Mouse (Mus musculus): ENCODE data around the gene Dstyk.
A peak's percentile ranks its signal among the peaks of the same experiment; 100 is the strongest.
"Not testable (repeated sequence)": the region's sequence is repeated elsewhere in the genome, so short reads cannot be mapped to it uniquely, and the experiment has no call there.

Dstyk gene

GRCm38 (mm10) chr1:132436960-132437359 is 19.6 kb downstream of the Dstyk start:
- DNase-seq (ENCODE audit: low read depth, low spot score), result no peak

GRCm38 (mm10) chr1:132437389-132437788 is 20.0 kb downstream of the Dstyk start:
- no peak for DNase-seq (ENCODE audit: low read depth, low spot score)

- DNase-seq (ENCODE audit: low read depth, low spot score), result no peak
Observed at GRCm38 (mm10) chr1:132440896-132441435, 23.6 kb downstream of the Dstyk start.

- no peak for DNase-seq (ENCODE audit: low read depth, low spot score)
Observed at GRCm38 (mm10) chr1:132449742-132450141, 32.4 kb downstream of the Dstyk start.

GRCm38 (mm10) chr1:132464651-132465050 is 47.3 kb downstream of the Dstyk start:
- no peak for DNase-seq (ENCODE audit: low read depth, low spot score)

GRCm38 (mm10) chr1:132468926-132469325 is 51.6 kb downstream of the Dstyk start:
- no peak for DNase-seq (ENCODE audit: low read depth, low spot score)

GRCm38 (mm10) chr1:132469519-132469918 is 52.2 kb downstream of the Dstyk start:
- no peak for DNase-seq (ENCODE audit: low read depth, low spot score)

GRCm38 (mm10) chr1:132470031-132470430 is 52.7 kb downstream of the Dstyk start:
- DNase-seq (ENCODE audit: low read depth, low spot score), result not testable (repeated sequence)

GRCm38 (mm10) chr1:132471032-132471431 is 53.7 kb downstream of the Dstyk start:
- DNase-seq (ENCODE audit: low read depth, low spot score), result no peak

GRCm38 (mm10) chr1:132471499-132471898 is 54.1 kb downstream of the Dstyk start:
- no peak for DNase-seq (ENCODE audit: low read depth, low spot score)

- no peak for DNase-seq (ENCODE audit: low read depth, low spot score)
Observed at GRCm38 (mm10) chr1:132472537-132472936, 55.2 kb downstream of the Dstyk start.

- no peak for DNase-seq (ENCODE audit: low read depth, low spot score)
Observed at GRCm38 (mm10) chr1:132474496-132474895, 57.1 kb downstream of the Dstyk start.

- no peak for DNase-seq (ENCODE audit: low read depth, low spot score)
Observed at GRCm38 (mm10) chr1:132476575-132476927, 59.2 kb downstream of the Dstyk start.

- DNase-seq (ENCODE audit: low read depth, low spot score), result peak; percentile 78
Observed at GRCm38 (mm10) chr1:132476928-132477691, 59.8 kb downstream of the Dstyk start, which contains the start of gene Rbbp5. Rbbp5 (plus strand) TSS chr1:132477365.

GRCm38 (mm10) chr1:132479438-132479837 is 62.1 kb downstream of the Dstyk start:
- no peak for DNase-seq (ENCODE audit: low read depth, low spot score)

GRCm38 (mm10) chr1:132481619-132482018 is 64.3 kb downstream of the Dstyk start:
- no peak for DNase-seq (ENCODE audit: low read depth, low spot score)

GRCm38 (mm10) chr1:132483234-132483633 is 65.9 kb downstream of the Dstyk start:
- no peak for DNase-seq (ENCODE audit: low read depth, low spot score)

GRCm38 (mm10) chr1:132483759-132484158 is 66.4 kb downstream of the Dstyk start:
- no peak for DNase-seq (ENCODE audit: low read depth, low spot score)

GRCm38 (mm10) chr1:132500535-132500934 is 83.2 kb downstream of the Dstyk start:
- no peak for DNase-seq (ENCODE audit: low read depth, low spot score)

- peak; percentile 24 for DNase-seq (ENCODE audit: low read depth, low spot score)
Observed at GRCm38 (mm10) chr1:132505155-132505554, 87.8 kb downstream of the Dstyk start.

- no peak for DNase-seq (ENCODE audit: low read depth, low spot score)
Observed at GRCm38 (mm10) chr1:132506058-132506457, 88.7 kb downstream of the Dstyk start, which contains the start of gene Tmem81. Tmem81 (plus strand) TSS chr1:132506230.

GRCm38 (mm10) chr1:132506656-132507055 is 89.3 kb downstream of the Dstyk start:
- DNase-seq (ENCODE audit: low read depth, low spot score), result no peak

GRCm38 (mm10) chr1:132509771-132510170 is 92.4 kb downstream of the Dstyk start:
- DNase-seq (ENCODE audit: low read depth, low spot score), result no peak

Data from brain, embryonic 18.5 days (tissue).